Mouse (Mus musculus): ENCODE data around the gene Faim2. TPM values are rescaled to one million over a fixed set of nuclear protein-coding genes. Genes with fewer than 3 reads are reported as not detected.

Faim2 gene
- polyA plus RNA-seq (2014; fragmentation: Illumina TruSeq; extraction: RNeasy Lipid Tissue Mini Kit (QIAGEN cat#74804); ENCODE audit: low read depth, low replicate concordance): 0.28 TPM

DNA sequence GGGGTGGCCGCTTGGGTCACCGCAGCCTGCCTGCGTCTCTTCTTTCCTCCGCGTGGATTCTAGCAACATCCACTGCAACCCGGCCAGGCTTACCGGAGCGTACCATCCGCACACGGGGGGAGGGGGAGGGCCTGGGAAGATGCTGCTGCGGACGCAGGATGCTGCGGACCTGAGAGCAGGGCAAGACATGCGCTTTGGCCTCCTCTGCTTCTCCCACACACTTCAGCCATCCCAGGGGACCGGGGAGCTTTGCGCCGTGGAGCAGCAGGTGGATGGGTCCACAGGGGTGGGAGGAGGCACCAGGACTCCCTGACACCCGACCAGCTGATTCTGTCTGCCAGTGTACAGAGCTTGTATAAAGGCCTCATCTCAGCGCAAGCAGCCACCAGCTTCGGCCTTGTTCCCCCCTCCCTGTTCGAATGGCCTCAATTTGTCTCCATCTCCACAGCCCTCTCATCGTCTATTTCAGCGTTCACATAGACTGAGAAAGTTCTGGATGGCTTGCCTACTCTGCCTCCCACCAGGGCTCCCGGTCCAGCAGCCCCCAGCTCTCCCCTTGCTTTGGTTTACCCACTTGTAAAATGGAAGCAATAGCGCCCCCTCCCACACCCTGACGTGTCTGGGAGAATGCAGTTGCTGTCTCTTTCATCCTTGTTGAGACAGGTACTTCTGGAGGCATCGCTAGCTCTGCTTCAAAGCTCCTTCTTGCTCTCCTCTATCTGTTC is at the start of gene Faim2:
Gene Faim2, minus strand, starts transcription at position 537 of the 725 bp plus-strand sequence.

DNA sequence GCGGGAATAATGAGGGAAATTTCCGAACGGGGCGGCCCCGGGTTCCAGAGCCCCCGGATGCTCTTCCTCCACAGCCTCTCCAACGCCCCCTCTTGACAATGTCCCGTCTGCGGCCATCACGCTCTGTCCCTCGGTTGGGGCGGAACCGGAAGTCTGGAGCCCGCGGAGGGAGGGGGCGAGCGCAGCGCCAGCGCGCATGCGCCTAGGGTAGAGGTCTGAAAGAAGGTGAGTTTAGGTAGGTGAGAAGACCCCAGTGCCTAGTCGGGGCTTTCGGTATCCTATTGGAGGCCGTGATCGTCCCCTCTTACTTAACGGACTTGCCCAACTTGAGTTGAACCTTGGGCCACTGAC is 53.4 kb downstream of the Faim2 start, which contains the start of gene Bcdin3d:
Gene Bcdin3d, minus strand, starts transcription at position 155 of the 351 bp plus-strand sequence.

DNA sequence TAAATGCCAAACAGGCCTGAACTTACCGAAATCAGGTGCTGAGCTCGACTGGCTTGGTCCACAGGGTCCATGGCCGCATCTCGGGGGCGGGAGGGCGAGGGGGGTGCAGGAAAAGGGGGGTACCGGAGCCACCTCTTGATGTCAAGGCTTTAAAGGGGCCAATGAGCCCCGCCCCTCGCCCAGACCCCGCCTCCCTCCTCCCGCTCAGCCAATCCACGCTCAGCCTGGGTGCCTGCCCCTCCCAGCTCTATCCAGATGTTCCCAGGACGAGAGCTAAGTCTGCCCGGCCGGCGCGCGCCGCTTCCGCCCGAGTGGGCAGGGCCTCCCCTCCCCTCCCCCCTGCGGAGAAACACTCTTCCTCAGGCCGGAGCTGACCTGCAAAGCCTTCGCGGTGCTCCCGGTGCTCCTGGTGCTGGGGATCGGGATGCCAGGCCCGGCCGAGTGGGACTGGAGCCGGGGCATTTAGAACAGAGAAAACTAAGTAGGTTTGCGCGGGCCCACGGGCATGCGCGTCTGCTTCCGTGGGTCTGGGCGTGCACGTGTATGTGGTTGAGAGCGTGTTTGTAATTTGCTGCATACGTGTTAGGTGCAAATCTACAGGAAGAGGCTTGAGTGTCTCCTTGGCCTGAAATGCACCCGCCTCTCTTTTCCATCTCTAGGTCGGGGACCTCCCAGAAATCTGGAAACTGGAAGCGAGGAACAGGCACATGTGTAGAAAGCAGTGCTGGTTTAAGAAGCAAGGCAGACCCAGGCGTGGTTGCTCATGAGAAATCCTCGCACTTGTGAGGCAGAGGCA is 70.2 kb downstream of the Faim2 start, which contains the start of gene Nckap5l:
Gene Nckap5l, minus strand, starts transcription at position 143 of the 796 bp plus-strand sequence.

Other genes starting within 250 kb of the Faim2 start
- gene Prpf40b, start 233.1 kb downstream of the Faim2 start, polyA plus RNA-seq (2014; fragmentation: Illumina TruSeq; extraction: RNeasy Lipid Tissue Mini Kit (QIAGEN cat#74804); ENCODE audit: low read depth, low replicate concordance): 3.0 TPM
- gene Fam186b, start 232.3 kb downstream of the Faim2 start, polyA plus RNA-seq (2014; fragmentation: Illumina TruSeq; extraction: RNeasy Lipid Tissue Mini Kit (QIAGEN cat#74804); ENCODE audit: low read depth, low replicate concordance): not detected
- 1.1 TPM for gene Fmnl3, start 157.7 kb downstream of the Faim2 start, polyA plus RNA-seq (2014; fragmentation: Illumina TruSeq; extraction: RNeasy Lipid Tissue Mini Kit (QIAGEN cat#74804); ENCODE audit: low read depth, low replicate concordance)
- 369 TPM for gene Tmbim6, start 135.3 kb downstream of the Faim2 start, polyA plus RNA-seq (2014; fragmentation: Illumina TruSeq; extraction: RNeasy Lipid Tissue Mini Kit (QIAGEN cat#74804); ENCODE audit: low read depth, low replicate concordance)
- not detected for gene Nckap5l, start 70.4 kb downstream of the Faim2 start, polyA plus RNA-seq (2014; fragmentation: Illumina TruSeq; extraction: RNeasy Lipid Tissue Mini Kit (QIAGEN cat#74804); ENCODE audit: low read depth, low replicate concordance)
- 2.3 TPM for gene Bcdin3d, start 53.4 kb downstream of the Faim2 start, polyA plus RNA-seq (2014; fragmentation: Illumina TruSeq; extraction: RNeasy Lipid Tissue Mini Kit (QIAGEN cat#74804); ENCODE audit: low read depth, low replicate concordance)
- gene Aqp2, start 50.9 kb upstream of the Faim2 start, polyA plus RNA-seq (2014; fragmentation: Illumina TruSeq; extraction: RNeasy Lipid Tissue Mini Kit (QIAGEN cat#74804); ENCODE audit: low read depth, low replicate concordance): not detected
- not detected for gene Aqp5, start 62.6 kb upstream of the Faim2 start, polyA plus RNA-seq (2014; fragmentation: Illumina TruSeq; extraction: RNeasy Lipid Tissue Mini Kit (QIAGEN cat#74804); ENCODE audit: low read depth, low replicate concordance)
- not detected for gene Aqp6, start 73.2 kb upstream of the Faim2 start, polyA plus RNA-seq (2014; fragmentation: Illumina TruSeq; extraction: RNeasy Lipid Tissue Mini Kit (QIAGEN cat#74804); ENCODE audit: low read depth, low replicate concordance)
- gene Racgap1, start 123.5 kb upstream of the Faim2 start, polyA plus RNA-seq (2014; fragmentation: Illumina TruSeq; extraction: RNeasy Lipid Tissue Mini Kit (QIAGEN cat#74804); ENCODE audit: low read depth, low replicate concordance): 11.0 TPM
- not detected for gene Asic1, start 142.2 kb upstream of the Faim2 start, polyA plus RNA-seq (2014; fragmentation: Illumina TruSeq; extraction: RNeasy Lipid Tissue Mini Kit (QIAGEN cat#74804); ENCODE audit: low read depth, low replicate concordance)
- gene Smarcd1, start 174.0 kb upstream of the Faim2 start, polyA plus RNA-seq (2014; fragmentation: Illumina TruSeq; extraction: RNeasy Lipid Tissue Mini Kit (QIAGEN cat#74804); ENCODE audit: low read depth, low replicate concordance): 6.2 TPM
- not detected for gene Gm17349, start 177.3 kb upstream of the Faim2 start, polyA plus RNA-seq (2014; fragmentation: Illumina TruSeq; extraction: RNeasy Lipid Tissue Mini Kit (QIAGEN cat#74804); ENCODE audit: low read depth, low replicate concordance)
- 0.66 TPM for gene Gpd1, start 189.3 kb upstream of the Faim2 start, polyA plus RNA-seq (2014; fragmentation: Illumina TruSeq; extraction: RNeasy Lipid Tissue Mini Kit (QIAGEN cat#74804); ENCODE audit: low read depth, low replicate concordance)
- 31.6 TPM for gene Cox14, start 197.5 kb upstream of the Faim2 start, polyA plus RNA-seq (2014; fragmentation: Illumina TruSeq; extraction: RNeasy Lipid Tissue Mini Kit (QIAGEN cat#74804); ENCODE audit: low read depth, low replicate concordance)
- 62.7 TPM for gene Cers5, start 244.7 kb upstream of the Faim2 start, polyA plus RNA-seq (2014; fragmentation: Illumina TruSeq; extraction: RNeasy Lipid Tissue Mini Kit (QIAGEN cat#74804); ENCODE audit: low read depth, low replicate concordance)

Measured in sigmoid colon, adult 10 weeks (tissue).